Mouse (Mus musculus) common myeloid progenitor, adult 5-6 weeks (primary cell): ENCODE measurements around the gene Tmco1. TPM values are rescaled to one million over a fixed set of nuclear protein-coding genes. Genes with fewer than 3 reads are reported as not detected.
A peak's percentile ranks its signal among the peaks of the same experiment; 100 is the strongest.

Source experiments
- ATAC-seq: replicated peaks from 2 replicates; pipeline ENCODE4 v1.8.0; 2016; ENCODE audit warnings: low read depth, mild to moderate bottlenecking, moderate TSS enrichment, inconsistent platforms; ENCODE audit not compliant: poor library complexity, severe bottlenecking
- total RNA-seq: library from RNA; stranded (forward); fragments of 200-1000, 187-1606 nt; gene quantifications from 2 replicates; pipeline ENCODE4 v1.2.3, GENCODE M21; 2017

Tmco1 gene
- total RNA-seq, 1 experiment from 2014 or later: 194 TPM

DNA sequence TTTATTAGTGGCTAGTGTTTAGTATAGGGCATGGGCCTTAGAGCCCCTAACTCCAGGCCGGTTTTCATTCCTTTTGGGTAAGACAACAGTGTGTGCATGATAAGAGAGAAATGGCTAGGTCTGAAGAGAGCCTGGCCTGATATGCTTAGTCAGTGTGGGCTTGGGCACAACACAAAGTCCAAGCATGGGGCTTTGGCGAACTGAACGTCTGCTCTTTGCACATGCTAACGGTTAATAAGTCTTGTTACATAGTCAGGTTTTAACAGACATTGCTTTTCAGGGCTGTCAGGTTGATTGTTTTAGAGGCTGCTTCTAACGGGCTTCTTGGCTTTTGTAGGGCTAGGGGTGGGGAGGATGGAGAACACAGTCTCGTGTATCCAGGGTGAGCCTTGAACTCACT lies 58.4 kb downstream of the Tmco1 start:
- ATAC-seq: no peak

DNA sequence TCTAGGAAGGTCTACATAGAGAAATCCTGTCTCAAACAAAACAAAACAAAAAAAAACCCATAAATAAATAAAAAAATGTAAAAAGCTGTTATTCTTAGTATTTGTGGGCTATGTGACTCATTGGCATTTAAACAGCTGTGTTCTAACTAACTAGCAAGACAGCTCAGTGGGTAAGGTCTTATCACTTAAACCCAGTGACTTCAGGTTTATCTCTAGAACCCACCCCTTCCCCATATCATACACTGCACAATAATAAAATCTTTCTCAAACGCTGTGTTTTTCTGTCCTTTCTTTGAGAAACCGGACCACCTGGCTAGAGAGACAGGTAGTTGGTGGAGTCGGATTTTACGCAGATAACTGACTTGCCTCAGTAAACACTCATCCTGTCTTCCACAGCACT lies 59.8 kb downstream of the Tmco1 start:
- ATAC-seq: no peak

DNA sequence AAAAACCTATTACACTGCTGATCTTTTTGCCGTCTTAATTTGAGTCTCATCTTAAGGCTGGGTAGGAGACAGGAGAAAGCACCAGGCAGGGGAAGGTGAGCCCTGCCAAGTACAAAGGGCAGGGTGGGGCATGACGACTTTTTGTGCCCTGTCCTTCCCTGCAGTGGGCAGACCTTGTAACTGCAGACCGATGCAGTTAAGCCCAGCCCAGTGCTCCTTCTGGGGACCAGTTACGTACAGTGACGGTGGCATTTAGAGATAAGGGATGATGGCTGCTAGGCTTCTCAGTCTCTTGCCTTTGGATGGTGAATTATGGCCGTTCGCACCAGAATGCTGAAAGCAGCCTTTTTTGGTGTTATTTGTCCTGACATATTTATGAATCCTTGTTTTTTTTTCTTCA lies 60.3 kb downstream of the Tmco1 start:
- ATAC-seq: peak; percentile 63; the same call in 1 of the 2 replicates

DNA sequence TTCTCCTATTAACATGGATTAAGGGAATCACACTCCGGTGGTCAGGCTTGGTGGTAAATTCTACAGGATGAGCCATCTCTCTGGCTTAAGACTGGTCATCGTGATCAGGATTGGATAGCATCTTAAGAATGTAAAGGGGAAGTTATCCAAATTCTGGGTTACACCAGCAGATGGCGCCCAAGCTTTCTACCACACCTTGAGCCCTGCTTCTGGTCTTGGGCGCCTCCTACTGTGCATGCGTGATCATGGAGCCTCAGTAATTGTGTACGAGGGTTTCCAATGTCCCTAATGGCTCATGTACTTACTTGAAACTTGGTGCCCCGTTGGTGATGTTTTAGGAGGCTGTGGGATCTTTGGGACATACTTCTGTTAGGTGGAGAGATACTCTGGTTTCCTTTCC lies 61.7 kb downstream of the Tmco1 start:
- ATAC-seq: peak; percentile 90

DNA sequence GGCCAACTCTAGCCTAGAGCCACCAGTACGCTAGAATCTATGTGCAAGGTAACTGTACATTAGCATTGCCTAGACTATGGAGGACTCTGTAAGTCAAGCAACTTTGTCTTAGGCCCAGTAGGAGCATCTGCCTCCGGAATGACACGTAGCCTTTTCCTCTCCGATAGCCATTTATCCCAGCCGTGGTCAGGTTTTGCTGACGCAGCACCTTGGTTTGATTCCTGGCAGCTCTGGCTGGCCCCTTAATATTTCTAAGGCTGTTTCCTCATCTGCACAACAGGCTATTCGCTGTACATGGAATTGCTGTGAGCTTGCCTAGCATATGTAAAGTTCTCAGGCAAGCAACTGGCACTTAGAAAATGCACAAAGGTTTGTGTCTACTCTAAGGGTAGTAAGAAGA lies 64.6 kb downstream of the Tmco1 start:
- ATAC-seq: no peak

DNA sequence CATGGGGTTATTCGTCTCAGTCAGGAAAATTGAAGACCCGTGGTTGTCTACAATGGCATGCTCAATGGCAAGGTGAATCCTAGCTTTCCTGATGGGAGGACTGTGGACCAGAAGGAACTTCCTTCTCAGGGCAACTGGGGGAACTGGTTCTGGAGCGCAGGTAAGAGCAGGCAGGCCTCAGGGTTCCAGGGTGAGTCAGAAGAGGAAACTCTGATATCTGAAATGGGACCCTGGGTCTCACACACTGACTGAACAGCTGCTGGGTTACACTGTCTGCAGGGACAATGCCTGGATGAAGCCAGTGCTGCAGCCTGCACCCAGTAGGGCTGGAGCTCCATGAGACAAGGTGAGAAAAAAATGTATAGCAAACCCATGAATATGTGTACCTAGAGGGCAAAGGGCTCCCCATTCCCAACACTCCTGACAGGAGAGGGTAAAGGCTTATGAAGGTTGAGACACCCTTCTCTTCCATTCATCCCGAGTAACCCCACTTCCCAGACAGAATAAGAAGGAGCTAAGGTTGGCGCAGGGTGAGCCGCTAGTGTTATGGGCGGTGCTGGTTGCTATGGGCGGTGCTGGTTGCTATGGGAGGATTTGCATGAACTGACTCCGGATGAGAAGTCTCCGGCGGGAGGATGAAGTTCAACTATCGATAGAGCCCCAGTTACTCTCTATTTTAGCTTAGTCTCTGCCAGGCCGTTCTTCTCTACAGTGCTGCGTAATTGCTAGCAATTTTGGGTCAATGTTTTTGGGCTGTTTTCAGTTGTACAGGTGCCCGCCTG lies 66.0 kb downstream of the Tmco1 start:
- peak; percentile 56 for ATAC-seq

DNA sequence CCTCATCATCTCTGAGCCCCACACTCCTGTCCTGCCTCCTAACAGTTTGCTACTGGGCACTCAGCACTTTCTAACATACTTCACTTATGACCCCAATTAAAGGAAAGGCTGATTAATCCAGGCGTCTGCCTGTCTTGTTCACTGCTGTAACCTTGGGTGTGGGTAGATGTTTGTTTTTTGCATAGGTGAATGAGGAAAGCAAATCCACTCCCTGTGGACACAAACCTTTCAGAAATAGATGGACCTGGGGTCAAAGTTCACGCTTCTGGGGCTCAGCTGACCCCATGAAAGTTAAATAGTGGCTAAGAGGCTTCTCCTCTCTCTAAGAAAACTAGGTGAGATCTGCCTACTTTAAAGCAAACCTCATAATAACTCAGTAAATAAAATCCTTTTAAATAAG lies 66.8 kb downstream of the Tmco1 start:
- no peak for ATAC-seq

DNA sequence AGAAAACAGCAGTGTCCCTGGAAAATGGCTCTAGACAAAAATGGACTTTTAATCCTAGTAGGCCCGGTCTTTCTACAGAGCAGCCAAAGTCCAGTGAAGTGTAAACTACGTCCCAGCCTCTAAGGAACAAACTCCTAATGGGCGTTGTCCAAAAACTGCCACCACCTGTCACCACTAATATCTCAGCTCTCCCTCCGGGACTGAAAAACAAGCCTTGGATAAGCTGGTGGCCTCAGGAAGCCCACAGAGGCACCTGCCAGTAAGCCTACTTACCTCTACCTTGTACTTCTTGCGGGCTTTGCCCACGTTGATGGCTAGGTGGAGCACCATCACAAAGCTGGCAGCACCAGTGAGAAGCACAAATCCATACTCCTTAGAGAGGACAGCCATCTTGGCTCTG lies 69.8 kb downstream of the Tmco1 start:
- ATAC-seq: no peak

DNA sequence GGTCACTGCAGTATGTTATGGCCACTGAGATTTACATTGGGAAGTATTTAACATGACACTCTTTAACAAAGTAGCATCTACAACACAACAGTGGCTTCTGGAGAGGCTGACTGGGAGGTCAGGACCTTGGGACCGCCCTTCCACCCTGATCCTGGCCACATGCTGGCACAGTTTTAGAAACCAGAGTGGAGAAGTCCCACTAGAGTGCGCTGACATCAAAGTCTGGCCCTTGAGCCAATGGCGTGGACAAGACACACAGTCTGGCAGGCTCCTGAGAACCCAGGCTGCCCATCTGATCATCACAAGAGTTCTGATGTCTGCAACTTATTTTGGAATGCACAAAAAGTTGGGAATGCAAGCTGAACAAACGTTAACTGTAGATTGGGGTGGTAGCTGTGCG lies 71.6 kb downstream of the Tmco1 start:
- ATAC-seq: no peak

DNA sequence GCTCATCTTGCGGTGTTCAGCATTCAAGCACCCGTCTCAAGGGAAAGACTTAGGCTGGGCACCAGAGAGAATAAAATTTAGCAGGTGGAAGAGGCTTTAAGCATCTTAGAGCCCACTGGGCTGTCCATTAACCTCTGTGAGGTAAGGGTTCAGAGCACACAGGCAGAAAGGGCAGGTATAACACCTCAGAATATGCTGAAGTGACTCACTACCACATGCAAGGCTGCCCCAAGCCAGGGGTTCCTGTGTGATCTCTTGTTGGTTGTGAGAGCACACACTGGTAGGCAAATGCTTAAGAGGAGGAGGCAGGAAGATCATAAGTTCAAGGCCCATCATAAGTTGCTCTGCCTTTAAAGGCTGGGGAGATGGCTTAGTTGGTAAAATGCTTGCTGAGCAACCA lies 72.0 kb downstream of the Tmco1 start:
- ATAC-seq: no peak

DNA sequence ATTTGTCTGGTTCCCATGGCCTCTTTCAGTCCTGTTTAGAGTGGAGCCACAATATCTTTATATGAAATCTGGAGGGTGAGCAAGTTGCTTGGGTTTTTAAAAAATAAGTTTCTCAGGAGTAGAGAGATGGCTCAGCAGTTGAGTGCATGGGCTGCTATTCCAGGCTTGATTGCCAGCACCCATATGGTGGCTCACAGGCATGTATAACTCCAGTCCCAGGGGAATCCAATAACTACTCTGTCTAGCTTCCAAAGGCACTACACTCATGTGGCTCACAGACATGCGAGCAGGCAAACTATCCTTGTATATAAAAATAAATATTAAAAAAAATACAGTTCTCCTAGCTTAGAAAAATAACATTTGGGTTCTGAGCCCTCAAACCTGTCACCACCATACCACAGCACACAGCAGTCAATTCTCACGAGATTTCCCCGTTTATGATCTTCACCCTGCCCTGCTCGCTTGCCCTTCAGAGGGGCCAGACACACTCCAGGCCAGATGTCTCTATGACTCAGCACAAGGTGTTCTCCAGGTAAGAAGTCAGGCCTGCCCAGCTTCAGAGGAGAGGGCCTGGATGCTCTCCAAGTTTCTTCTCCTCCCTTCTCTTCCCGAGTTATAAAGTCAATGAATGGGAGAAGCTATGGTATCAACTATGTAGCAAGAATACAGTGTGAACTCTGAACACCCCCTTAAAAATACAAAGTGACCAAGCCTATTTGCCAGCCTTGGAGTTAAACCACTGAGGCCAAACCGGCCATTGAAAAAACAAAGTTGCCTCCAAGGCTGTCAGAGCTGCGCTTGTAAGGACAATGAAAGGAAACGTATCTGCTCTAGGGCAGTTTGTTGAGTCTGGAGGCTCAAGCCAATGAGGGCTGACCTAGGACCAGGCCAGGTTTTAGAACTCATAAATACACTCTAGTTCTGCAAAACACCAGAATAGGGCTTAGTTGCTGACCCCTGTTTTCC lies 73.2 kb downstream of the Tmco1 start:
- no peak for ATAC-seq

DNA sequence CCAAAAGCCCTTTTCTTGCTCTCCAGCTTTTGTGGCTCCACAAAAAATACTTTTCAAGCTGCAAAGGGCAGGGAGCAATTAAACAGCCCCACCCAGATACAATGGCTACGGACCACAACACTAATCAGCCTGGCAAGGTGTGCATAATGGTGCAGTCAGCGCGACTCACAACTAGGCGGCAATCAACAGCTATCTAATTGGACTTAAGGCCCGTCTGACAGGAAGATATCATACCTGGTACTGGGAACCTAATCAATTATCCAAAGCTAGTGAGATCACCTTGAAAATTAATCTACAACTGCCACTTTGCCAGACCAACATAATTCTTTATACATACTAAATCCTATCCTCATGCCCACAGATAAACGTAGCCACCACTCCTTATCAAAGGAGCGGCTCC lies 74.1 kb downstream of the Tmco1 start:
- no peak for ATAC-seq

DNA sequence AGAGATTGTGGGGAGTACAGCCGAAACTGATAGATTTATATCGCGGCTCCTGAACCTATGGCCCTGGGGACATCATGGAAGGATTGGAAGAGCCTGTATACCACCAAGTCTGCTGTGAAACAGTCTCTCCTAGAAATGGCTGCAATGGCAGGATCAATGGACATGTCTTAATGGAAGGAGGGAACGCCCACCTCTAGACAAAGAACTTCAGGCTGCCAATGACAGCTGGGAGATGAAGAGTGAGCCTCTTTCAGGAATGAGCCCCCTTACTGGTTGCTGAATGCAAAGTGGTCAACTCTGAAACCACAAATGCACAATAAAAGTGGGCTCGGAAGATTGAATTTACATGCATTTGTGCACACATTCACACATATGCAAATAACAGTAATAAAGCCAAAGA lies 74.6 kb downstream of the Tmco1 start:
- ATAC-seq: no peak

DNA sequence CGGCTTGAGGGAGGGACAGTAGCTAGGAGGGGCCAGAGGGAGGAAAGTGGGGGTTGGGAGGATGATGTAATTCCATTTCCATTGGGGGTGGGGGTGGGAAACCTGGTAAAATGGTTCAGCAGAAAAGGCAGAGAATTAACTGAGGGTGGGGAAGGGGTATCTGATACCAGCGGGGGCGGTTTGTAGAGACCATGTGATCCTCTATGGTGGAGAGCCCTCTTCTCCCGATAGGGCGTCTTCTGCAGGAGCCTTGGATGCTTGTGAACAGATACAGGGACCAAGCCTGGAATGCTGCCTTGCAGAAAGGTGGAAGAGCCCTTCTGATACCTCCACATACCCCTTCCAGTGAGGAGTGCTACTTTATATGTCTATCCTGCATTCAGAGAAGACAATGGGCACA lies 75.0 kb downstream of the Tmco1 start:
- ATAC-seq: no peak

Other genes starting within 250 kb of the Tmco1 start
- gene Uck2, start 23.1 kb upstream of the Tmco1 start, total RNA-seq: 198 and 245 TPM in 2 replicates
- 41.5 and 48.7 TPM in 2 replicates for gene Aldh9a1, start 41.6 kb downstream of the Tmco1 start, total RNA-seq
- gene Mgst3, start 85.5 kb downstream of the Tmco1 start, total RNA-seq: 10.4 and 10.7 TPM in 2 replicates
- gene Lrrc52, start 158.4 kb downstream of the Tmco1 start, total RNA-seq: not detected in 2 replicates